Mouse (Mus musculus) kidney, embryonic 15.5 days (tissue): ENCODE measurements around the gene Smyd3. TPM values are rescaled to one million over a fixed set of nuclear protein-coding genes. Genes with fewer than 3 reads are reported as not detected.
A peak's percentile ranks its signal among the peaks of the same experiment; 100 is the strongest.

ENCODE experiments used
- ATAC-seq: fragments of 200-750 bp; cut with Nextera tagmentation; replicated peaks from 2 replicates; pipeline ENCODE4 v1.8.0; 2017; ENCODE audit warnings: moderate TSS enrichment; ENCODE audit not compliant: low FRiP score
- H3K27ac ChIP-seq: fragments of 300-500 bp; sonication (generic); 2 replicates; pipeline ENCODE4 v1.5.1; 2015; ENCODE audit warnings: mild to moderate bottlenecking, inconsistent platforms
- H3K27me3 ChIP-seq: fragments of 300-500 bp; sonication (generic); 2 replicates; pipeline ENCODE4 v1.6.1; 2015; ENCODE audit warnings: inconsistent platforms
- H3K36me3 ChIP-seq: fragments of 300-500 bp; sonication (generic); 2 replicates; pipeline ENCODE4 v1.6.1; 2015; ENCODE audit warnings: inconsistent platforms
- H3K4me1 ChIP-seq: fragments of 300-500 bp; sonication (generic); 2 replicates; pipeline ENCODE4 v1.6.1; 2015; ENCODE audit warnings: inconsistent platforms
- H3K4me2 ChIP-seq: fragments of 300-500 bp; sonication (generic); 2 replicates; pipeline ENCODE4 v1.6.1; 2015; ENCODE audit warnings: moderate library complexity, mild to moderate bottlenecking, inconsistent platforms
- H3K4me3 ChIP-seq: fragments of 300-500 bp; sonication (generic); replicated peaks from 2 replicates; pipeline ENCODE4 v1.5.1; 2015; ENCODE audit warnings: mild to moderate bottlenecking, inconsistent platforms
- H3K9ac ChIP-seq: fragments of 300-500 bp; sonication (generic); 2 replicates; pipeline ENCODE4 v1.6.1; 2015; ENCODE audit warnings: mild to moderate bottlenecking, inconsistent platforms
- H3K9me3 ChIP-seq: fragments of 300-500 bp; sonication (generic); replicated peaks from 2 replicates; pipeline ENCODE4 v1.6.1; 2016; ENCODE audit warnings: inconsistent platforms
- WGBS: fragments of 180-500 bp; shearing (Covaris S2); methylation state at CpG from one replicate; pipeline ENCODE4 v1.1.7; 2015; ENCODE audit warnings: mixed read lengths; 5-methylcytosine and 5-hydroxymethylcytosine counted together
- polyA plus RNA-seq: library from polyadenylated mRNA; unstranded; fragments of >200 nt; fragmentation: Nextera tagmentation; extraction: Ambion mirVana; gene quantifications from 2 replicates; pipeline ENCODE4 v1.2.1, GENCODE M21; 2015

Smyd3 gene
- polyA plus RNA-seq, 1 experiment from 2014 or later = 21.8 TPM

- Histone ChIP-seq H3K4me1 (peaks cover 31% of the 10 kb centered on the region), H3K4me2 (no peak overlapping the region), H3K27me3 (no peaks in the 10 kb centered on the region), H3K4me3 (no peak overlapping the region), H3K27ac (no peak overlapping the region), H3K9ac (no peak overlapping the region), H3K9me3 (no peaks in the 10 kb centered on the region), H3K36me3 (no peaks in the 10 kb centered on the region)
- peak; percentile 43; the same call in 1 of the 2 replicates for ATAC-seq
- WGBS = 36% methylated on average over 9 of the region's 9 CpGs
These were observed 517.8 kb downstream of the Smyd3 start for GRCm38 (mm10) chr1:178999876-179000528.

DNA sequence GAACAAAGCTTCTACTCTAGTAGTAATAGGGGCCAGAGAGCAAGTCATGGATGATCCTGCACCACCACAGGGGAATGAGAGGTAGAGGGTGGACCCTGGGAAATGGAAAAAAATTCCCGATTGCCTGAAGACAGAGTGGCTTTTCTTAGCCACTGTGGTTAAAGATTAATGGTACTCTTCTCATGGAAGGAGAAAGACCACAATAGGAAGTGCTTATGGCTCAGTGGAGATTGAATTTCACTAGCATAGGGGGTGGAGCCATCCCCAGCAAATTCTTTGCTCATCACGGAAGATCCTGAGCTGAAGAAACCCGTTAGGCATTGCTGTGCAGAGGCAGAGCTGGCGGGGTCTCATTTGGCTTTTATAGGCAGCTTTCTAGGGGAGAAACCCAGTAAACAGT, 520.0 kb downstream of the Smyd3 start:
- Histone ChIP-seq H3K4me1 (peaks cover 31% of the 10 kb centered on the region), H3K27me3 (no peaks in the 10 kb centered on the region), H3K27ac (no peak overlapping the region), H3K4me2 (no peak overlapping the region), H3K9me3 (no peaks in the 10 kb centered on the region), H3K9ac (no peak overlapping the region), H3K36me3 (no peaks in the 10 kb centered on the region), H3K4me3 (no peak overlapping the region)
- ATAC-seq = peak; percentile 84
- WGBS = 16% methylated on average over 4 of the region's 4 CpGs

DNA sequence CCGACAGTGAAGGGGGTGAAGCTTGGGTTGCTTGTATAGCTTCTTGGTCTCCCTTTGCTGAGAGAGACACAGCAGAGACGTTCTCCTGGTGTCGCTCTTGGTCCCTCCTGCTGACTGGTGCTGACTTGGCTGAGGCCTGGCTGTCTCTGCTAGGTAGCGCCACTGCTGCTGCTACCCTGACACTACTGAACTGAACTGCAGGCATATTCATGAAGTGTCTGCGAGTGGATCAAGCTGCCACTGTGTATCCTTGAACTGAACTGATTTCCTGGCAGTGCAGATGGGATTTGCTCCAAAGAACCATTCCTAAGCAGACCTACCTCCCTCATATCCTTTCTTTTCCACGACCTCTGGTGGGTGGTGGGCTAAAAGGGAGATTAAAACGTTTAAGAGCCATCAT, 523.6 kb downstream of the Smyd3 start:
- 76% methylated on average over 7 of the region's 7 CpGs for WGBS
- Histone ChIP-seq H3K27me3 (no peaks in the 10 kb centered on the region), H3K9ac (no peak overlapping the region), H3K4me3 (no peak overlapping the region), H3K4me2 (no peak overlapping the region), H3K4me1 (peaks cover 37% of the 10 kb centered on the region), H3K9me3 (no peaks in the 10 kb centered on the region), H3K27ac (no peak overlapping the region), H3K36me3 (no peaks in the 10 kb centered on the region)
- no peak for ATAC-seq

GRCm38 (mm10) chr1:178992503-178992902, 525.3 kb downstream of the Smyd3 start:
- Histone ChIP-seq H3K27ac (no peak overlapping the region), H3K4me2 (no peak overlapping the region), H3K27me3 (no peaks in the 10 kb centered on the region), H3K4me1 (peaks cover 31% of the 10 kb centered on the region), H3K36me3 (no peaks in the 10 kb centered on the region), H3K4me3 (no peak overlapping the region), H3K9ac (no peak overlapping the region), H3K9me3 (no peaks in the 10 kb centered on the region)
- WGBS = 89% methylated on average over 3 of the region's 3 CpGs
- no peak for ATAC-seq

GRCm38 (mm10) chr1:178991470-178991869, 526.4 kb downstream of the Smyd3 start:
- no peak overlapping the region for H3K4me2 ChIP-seq
- no peaks in the 10 kb centered on the region for H3K36me3 ChIP-seq
- H3K9ac ChIP-seq = no peak overlapping the region
- 43% methylated on average over 4 of the region's 4 CpGs for WGBS
- H3K27ac ChIP-seq = no peak overlapping the region
- no peaks in the 10 kb centered on the region for H3K27me3 ChIP-seq
- peaks cover 22% of the 10 kb centered on the region for H3K4me1 ChIP-seq
- peak; percentile 66 for ATAC-seq
- no peaks in the 10 kb centered on the region for H3K9me3 ChIP-seq
- H3K4me3 ChIP-seq = no peak overlapping the region

- WGBS = 74% methylated on average over 6 of the region's 6 CpGs
- Histone ChIP-seq H3K36me3 (no peaks in the 10 kb centered on the region), H3K9ac (no peak overlapping the region), H3K9me3 (no peaks in the 10 kb centered on the region), H3K4me3 (no peak overlapping the region), H3K4me2 (no peak overlapping the region), H3K27me3 (no peaks in the 10 kb centered on the region), H3K4me1 (peaks cover 24% of the 10 kb centered on the region), H3K27ac (no peak overlapping the region)
- no peak for ATAC-seq
These were observed 526.8 kb downstream of the Smyd3 start for GRCm38 (mm10) chr1:178991045-178991444.

DNA sequence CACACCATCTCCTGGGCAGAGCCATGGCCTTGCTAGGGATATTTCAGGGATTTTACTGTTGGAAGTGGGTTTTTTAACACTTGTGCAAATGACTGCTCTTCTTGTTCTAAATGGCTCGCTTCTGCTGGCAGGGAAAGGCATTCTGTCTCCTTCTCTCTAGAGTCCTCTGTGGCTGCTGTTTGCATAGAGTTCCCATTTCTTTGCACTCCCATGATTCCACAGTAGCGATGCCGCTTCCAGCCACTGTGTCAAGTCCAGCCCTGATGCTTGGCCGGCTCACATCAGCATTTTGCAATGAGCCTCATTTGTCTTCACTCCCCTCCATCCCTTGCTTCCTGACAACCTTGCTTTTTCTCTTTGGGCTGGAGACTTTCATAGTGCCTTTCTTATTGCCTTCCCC, 528.4 kb downstream of the Smyd3 start:
- no peak overlapping the region for H3K9ac ChIP-seq
- no peaks in the 10 kb centered on the region for H3K36me3 ChIP-seq
- no peak for ATAC-seq
- H3K4me2 ChIP-seq = no peak overlapping the region
- H3K27ac ChIP-seq = no peak overlapping the region
- peaks cover 24% of the 10 kb centered on the region for H3K4me1 ChIP-seq
- no peak overlapping the region for H3K4me3 ChIP-seq
- H3K9me3 ChIP-seq = no peaks in the 10 kb centered on the region
- WGBS = 77% methylated on average over 4 of the region's 4 CpGs
- H3K27me3 ChIP-seq = no peaks in the 10 kb centered on the region

GRCm38 (mm10) chr1:178988176-178988575, 529.7 kb downstream of the Smyd3 start:
- 58% methylated on average over 1 of the region's 1 CpGs for WGBS
- Histone ChIP-seq H3K9ac (no peak overlapping the region), H3K4me1 (peaks cover 24% of the 10 kb centered on the region), H3K4me3 (no peak overlapping the region), H3K9me3 (no peaks in the 10 kb centered on the region), H3K4me2 (no peak overlapping the region), H3K27ac (no peak overlapping the region), H3K36me3 (no peaks in the 10 kb centered on the region), H3K27me3 (no peaks in the 10 kb centered on the region)
- ATAC-seq = no peak

GRCm38 (mm10) chr1:178981641-178982040, 536.2 kb downstream of the Smyd3 start:
- Histone ChIP-seq H3K4me2 (no peak overlapping the region), H3K9ac (no peak overlapping the region), H3K27ac (no peak overlapping the region), H3K9me3 (no peaks in the 10 kb centered on the region), H3K36me3 (no peaks in the 10 kb centered on the region), H3K27me3 (no peaks in the 10 kb centered on the region), H3K4me1 (peaks cover 15% of the 10 kb centered on the region), H3K4me3 (no peak overlapping the region)
- no peak for ATAC-seq
- WGBS = 67% methylated on average over 5 of the region's 5 CpGs

GRCm38 (mm10) chr1:178980185-178980584, 537.7 kb downstream of the Smyd3 start:
- Histone ChIP-seq H3K4me3 (no peak overlapping the region), H3K27ac (no peak overlapping the region), H3K9me3 (no peaks in the 10 kb centered on the region), H3K4me2 (no peak overlapping the region), H3K9ac (no peak overlapping the region), H3K36me3 (no peaks in the 10 kb centered on the region), H3K27me3 (no peaks in the 10 kb centered on the region), H3K4me1 (peaks cover 18% of the 10 kb centered on the region; the same call in 1 of the 2 replicates)
- no peak for ATAC-seq

DNA sequence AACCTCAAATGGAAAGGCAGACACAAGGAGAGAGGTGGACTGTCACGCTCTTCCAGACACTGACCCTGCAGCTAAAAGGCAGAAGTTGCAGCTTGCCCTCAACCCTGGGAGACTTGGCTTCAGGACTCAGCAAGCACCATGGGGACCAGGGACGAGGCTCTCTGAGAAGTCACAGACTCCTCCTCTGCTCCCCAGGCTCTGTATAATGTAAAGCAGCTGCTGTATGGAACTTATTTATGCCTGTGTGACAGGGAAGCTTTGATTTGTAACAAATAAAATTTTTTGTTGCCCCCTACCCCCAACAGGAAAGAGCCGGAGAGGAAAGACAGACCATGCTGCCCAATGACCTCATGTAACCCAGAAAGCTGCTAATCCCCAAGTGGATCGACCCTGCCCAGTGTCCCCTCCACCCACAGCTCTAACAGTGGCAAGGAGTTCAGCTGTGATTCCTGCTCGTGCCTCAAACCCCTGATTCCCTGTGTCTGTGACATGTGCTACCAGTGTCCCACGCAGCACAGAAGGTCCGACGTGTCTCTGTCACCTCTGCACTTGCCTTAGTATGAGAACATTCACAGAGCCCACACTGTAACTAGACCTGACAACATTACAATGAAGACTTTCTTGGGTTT, 539.1 kb downstream of the Smyd3 start:
- ATAC-seq = peak; percentile 52; the same call in 1 of the 2 replicates
- no peaks in the 10 kb centered on the region for H3K27me3 ChIP-seq
- H3K27ac ChIP-seq = 0 out of 2 replicates have a peak overlapping the region, but pooled peaks have one; percentile 32
- H3K9me3 ChIP-seq = no peaks in the 10 kb centered on the region
- no peak overlapping the region for H3K4me2 ChIP-seq
- peaks cover 18% of the 10 kb centered on the region; the same call in 1 of the 2 replicates for H3K4me1 ChIP-seq
- no peak overlapping the region for H3K4me3 ChIP-seq
- no peaks in the 10 kb centered on the region for H3K36me3 ChIP-seq
- 50% methylated on average over 8 of the region's 8 CpGs for WGBS
- H3K9ac ChIP-seq = no peak overlapping the region

DNA sequence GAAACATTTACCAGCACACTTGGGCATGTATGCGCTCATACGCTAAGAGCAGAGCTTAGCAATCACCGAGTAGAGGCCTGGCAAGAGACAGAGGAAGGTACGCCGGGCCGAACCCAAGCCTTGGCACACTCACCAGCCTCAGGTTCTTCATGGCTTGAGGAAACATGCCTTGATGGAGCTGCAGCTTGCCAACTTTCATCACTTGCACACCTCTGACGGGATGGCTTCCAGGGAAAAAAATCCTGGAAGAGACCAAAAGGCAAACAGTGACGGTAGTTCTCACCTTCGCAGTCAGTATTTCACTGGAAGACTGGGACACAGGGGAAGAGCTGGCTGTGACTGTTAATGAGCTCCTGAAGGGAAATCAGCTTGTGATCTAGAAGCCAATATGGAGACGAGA, 545.8 kb downstream of the Smyd3 start:
- Histone ChIP-seq H3K27ac (no peak overlapping the region), H3K4me2 (no peak overlapping the region), H3K4me1 (0 out of 2 replicates have a peak, but pooled peaks cover 10% of the 10 kb centered on the region), H3K9ac (no peak overlapping the region), H3K9me3 (no peaks in the 10 kb centered on the region), H3K4me3 (no peak overlapping the region), H3K27me3 (no peaks in the 10 kb centered on the region), H3K36me3 (no peaks in the 10 kb centered on the region)
- 88% methylated on average over 10 of the region's 10 CpGs for WGBS
- no peak for ATAC-seq
